Mouse (Mus musculus) MEL (cell line): ENCODE measurements around the gene Gm1043. TPM values are rescaled to one million over a fixed set of nuclear protein-coding genes. Genes with fewer than 3 reads are reported as not detected.

Experiments used
- DNase-seq: peaks from one replicate; pipeline ENCODE4 v3.0.0; 2011; ENCODE audit warnings: low read depth, low spot score
- H3K27ac ChIP-seq: 2 replicates; pipeline ENCODE4 v1.5.1; 2012; ENCODE audit warnings: low read depth, mild to moderate bottlenecking, control low read depth, low read length, moderate library complexity; ENCODE audit not compliant: control insufficient read depth
- H3K27me3 ChIP-seq, 2 experiments: fragments of 150-350 bp in 1 of 2; sonication (generic) in 1 of 2; 2 replicates each; pipeline ENCODE4 v1.6.1; 2012; ENCODE audit warnings: low read length in 2 of 2, mild to moderate bottlenecking in 2 of 2, improper control_type of control experiment in 1 of 2, moderate library complexity in 1 of 2; ENCODE audit not compliant: insufficient read depth in 2 of 2, control insufficient read depth in 1 of 2
- H3K36me3 ChIP-seq, 2 experiments: 2 replicates each; pipeline ENCODE4 v1.6.1; 2012 to 2014; ENCODE audit warnings: low read length in 2 of 2, improper control_type of control experiment in 1 of 2, inconsistent platforms in 1 of 2, mild to moderate bottlenecking in 1 of 2; ENCODE audit not compliant: insufficient read depth in 2 of 2, control insufficient read depth in 1 of 2
- H3K4me1 ChIP-seq, 2 experiments: fragments of 150-350 bp in 1 of 2; sonication (generic) in 1 of 2; 2 replicates each; pipeline ENCODE4 v1.6.1; 2012; ENCODE audit warnings: low read length in 2 of 2, improper control_type of control experiment in 1 of 2, mild to moderate bottlenecking in 1 of 2; ENCODE audit not compliant: insufficient read depth in 2 of 2, control insufficient read depth in 1 of 2
- H3K4me3 ChIP-seq, 2 experiments: fragments of 150-350 bp in 1 of 2; sonication (generic) in 1 of 2; 2 replicates each; pipeline ENCODE4 v1.5.1; 2012; ENCODE audit warnings: low read depth in 2 of 2, low read length in 2 of 2, mild to moderate bottlenecking in 2 of 2, moderate library complexity in 2 of 2, control low read depth in 1 of 2, improper control_type of control experiment in 1 of 2; ENCODE audit not compliant: control insufficient read depth in 1 of 2, insufficient read depth in 1 of 2
- H3K79me2 ChIP-seq: 2 replicates; pipeline ENCODE4 v1.6.1; 2012; ENCODE audit warnings: mild to moderate bottlenecking, low read length, moderate library complexity; ENCODE audit not compliant: control insufficient read depth, poor library complexity, insufficient read depth
- H3K9ac ChIP-seq: 2 replicates; pipeline ENCODE4 v1.6.1; 2012; ENCODE audit warnings: low read depth, mild to moderate bottlenecking, control low read depth, low read length, moderate library complexity; ENCODE audit not compliant: control insufficient read depth, poor library complexity, severe bottlenecking
- H3K9me3 ChIP-seq: fragments of 150-350 bp; sonication (generic); replicated peaks from 2 replicates; pipeline ENCODE4 v1.6.1; 2012; ENCODE audit warnings: mild to moderate bottlenecking, low read length, improper control_type of control experiment, moderate library complexity; ENCODE audit not compliant: insufficient read depth
- CTCF ChIP-seq, 3 experiments: IDR thresholded peaks in 2 of 3; conservative IDR thresholded peaks in 1 of 3; 2 replicates each; pipeline ENCODE4 v1.5.1; 2011 to 2012; ENCODE audit warnings: low read length in 3 of 3, low read depth in 2 of 3, mild to moderate bottlenecking in 2 of 3, improper control_type of control experiment in 1 of 3, inconsistent platforms in 1 of 3, mixed read lengths in 1 of 3, moderate library complexity in 1 of 3; ENCODE audit not compliant: control insufficient read depth in 1 of 3, insufficient read depth in 1 of 3, poor library complexity in 1 of 3, severe bottlenecking in 1 of 3
- E2F4 ChIP-seq: IDR thresholded peaks from 2 replicates; pipeline ENCODE4 v1.6.1; 2011; ENCODE audit warnings: low read depth, low read length, improper control_type of control experiment, borderline replicate concordance
- ELF1 ChIP-seq: IDR thresholded peaks from 2 replicates; pipeline ENCODE4 v1.6.1; 2014; ENCODE audit warnings: low read depth, mild to moderate bottlenecking, inconsistent platforms, low read length, improper control_type of control experiment, moderate library complexity
- ETS1 ChIP-seq: IDR thresholded peaks from 2 replicates; pipeline ENCODE4 v1.6.1; 2012; ENCODE audit warnings: low read depth, mild to moderate bottlenecking, inconsistent platforms, low read length, improper control_type of control experiment, moderate library complexity
- JUND ChIP-seq: IDR thresholded peaks from 2 replicates; pipeline ENCODE4 v1.6.1; 2011; ENCODE audit warnings: low read depth, mild to moderate bottlenecking, improper control_type of control experiment, low read length
- MAZ ChIP-seq: IDR thresholded peaks from 2 replicates; pipeline ENCODE4 v1.6.1; 2012; ENCODE audit warnings: low read depth, mild to moderate bottlenecking, inconsistent platforms, low read length, improper control_type of control experiment
- MXI1 ChIP-seq: IDR thresholded peaks from 2 replicates; pipeline ENCODE4 v1.6.1; 2011; ENCODE audit warnings: mild to moderate bottlenecking, low read depth, low read length, improper control_type of control experiment
- MYC ChIP-seq: IDR thresholded peaks from 2 replicates; pipeline ENCODE4 v1.6.1; 2011; ENCODE audit warnings: low read depth, mild to moderate bottlenecking, low read length, improper control_type of control experiment, moderate library complexity
- NRF1 ChIP-seq: IDR thresholded peaks from 2 replicates; pipeline ENCODE4 v1.6.1; 2014; ENCODE audit warnings: low read depth, mild to moderate bottlenecking, inconsistent platforms, low read length, improper control_type of control experiment, moderate library complexity; ENCODE audit not compliant: poor library complexity, insufficient read depth, severe bottlenecking
- RCOR1 ChIP-seq: IDR thresholded peaks from 2 replicates; pipeline ENCODE4 v1.6.1; 2012; ENCODE audit warnings: low read depth, mild to moderate bottlenecking, inconsistent platforms, low read length, improper control_type of control experiment
- TBP ChIP-seq: IDR thresholded peaks from 2 replicates; pipeline ENCODE4 v1.8.0; 2011; ENCODE audit warnings: low read depth, low read length, improper control_type of control experiment
- TCF12 ChIP-seq: IDR thresholded peaks from 2 replicates; pipeline ENCODE4 v1.6.1; 2014; ENCODE audit warnings: low read depth, mild to moderate bottlenecking, inconsistent platforms, low read length, improper control_type of control experiment, moderate library complexity
- UBTF ChIP-seq: IDR thresholded peaks from 2 replicates; pipeline ENCODE4 v1.6.1; 2012; ENCODE audit warnings: low read depth, mild to moderate bottlenecking, inconsistent platforms, low read length, improper control_type of control experiment, moderate library complexity, borderline replicate concordance; ENCODE audit not compliant: insufficient read depth
- USF1 ChIP-seq: IDR thresholded peaks from 2 replicates; pipeline ENCODE4 v1.6.1; 2014; ENCODE audit warnings: low read depth, mild to moderate bottlenecking, inconsistent platforms, low read length, improper control_type of control experiment, moderate library complexity
- ZKSCAN1 ChIP-seq: IDR thresholded peaks from 2 replicates; pipeline ENCODE4 v1.6.1; 2012; ENCODE audit warnings: low read depth, mild to moderate bottlenecking, inconsistent platforms, low read length, improper control_type of control experiment, moderate library complexity
- polyA plus RNA-seq, 2 experiments: library from polyadenylated mRNA; stranded (reverse) in 1 of 2; unstranded in 1 of 2; fragments of >175 nt in 1 of 2; fragments of >200 nt in 1 of 2; gene quantifications; 2 replicates each; pipeline versions ENCODE4 v1.2.1 to v1.2.4; 2012; ENCODE audit warnings: low replicate concordance in 2 of 2, low read depth in 1 of 2; ENCODE audit not compliant: insufficient read length in 2 of 2, insufficient read depth in 1 of 2, missing spikeins in 1 of 2
- total RNA-seq: library from RNA; depleted of rRNA; stranded (reverse); fragments of 300-350 nt; gene quantifications from 2 replicates; pipeline ENCODE4 v1.2.3, GENCODE M21; 2012

Gene Gm1043
- total and polyA plus RNA-seq, 3 experiments: not detected

- no peaks in the 10 kb centered on the region for H3K4me1 ChIP-seq
- H3K36me3 ChIP-seq: no peaks in the 10 kb centered on the region
- TF ChIP-seq MAZ (no peak), USF1 (no peak), MYC (no peak), UBTF (no peak), E2F4 (no peak), JUND (no peak), TBP (no peak), ETS1 (no peak), ZKSCAN1 (no peak)
- H3K27me3 ChIP-seq: no peaks in the 10 kb centered on the region
- H3K27ac ChIP-seq: no peak overlapping the region
- no peaks in the 10 kb centered on the region for H3K9me3 ChIP-seq
- no peaks in the 10 kb centered on the region for H3K79me2 ChIP-seq
- H3K9ac ChIP-seq: no peak overlapping the region
- no peak overlapping the region for H3K4me3 ChIP-seq
- DNase-seq: no peak
Measured at GRCm38 (mm10) chr5:37252101-37252804, 167.1 kb downstream of the Gm1043 start.

GRCm38 (mm10) chr5:37254523-37254922 lies 169.4 kb downstream of the Gm1043 start:
- Histone ChIP-seq H3K4me3 (no peak overlapping the region), H3K79me2 (no peaks in the 10 kb centered on the region), H3K9me3 (no peaks in the 10 kb centered on the region), H3K4me1 (no peaks in the 10 kb centered on the region), H3K9ac (no peak overlapping the region), H3K27me3 (no peaks in the 10 kb centered on the region), H3K27ac (no peak overlapping the region), H3K36me3 (no peaks in the 10 kb centered on the region)
- DNase-seq: no peak
- TF ChIP-seq MXI1 (no peak), TCF12 (no peak), CTCF (IDR thresholded peaks at IDR 0.05 in 2 of 3, conservative IDR thresholded peaks at IDR 0.05 in 1 of 3; ENCODE audit: control insufficient read depth in 1 of 3, insufficient read depth in 1 of 3, low read depth in 2 of 3, low read length in 3 of 3, poor library complexity in 1 of 3, severe bottlenecking in 1 of 3) (no peak)

DNA sequence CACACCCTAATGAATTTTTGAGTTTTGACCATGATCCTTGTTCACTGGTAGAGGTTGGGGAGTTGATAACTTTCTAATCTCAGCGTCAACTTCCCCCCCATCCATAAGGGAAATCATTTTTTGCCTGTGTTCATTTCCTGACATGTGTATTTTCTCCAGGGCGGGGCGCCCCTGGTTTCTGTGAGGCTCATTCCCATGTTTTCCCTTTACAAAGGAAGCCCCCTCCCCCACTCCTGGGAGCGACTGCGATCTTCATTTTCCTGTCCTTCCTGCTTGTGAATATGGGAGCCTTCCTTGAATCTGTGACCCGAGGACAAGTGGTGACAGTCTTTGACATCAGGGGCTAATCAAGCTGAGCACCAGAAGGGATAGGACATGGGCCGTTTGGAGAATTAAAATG lies 171.7 kb downstream of the Gm1043 start:
- H3K9me3 ChIP-seq: no peaks in the 10 kb centered on the region
- H3K4me3 ChIP-seq: no peak overlapping the region
- no peaks in the 10 kb centered on the region for H3K27me3 ChIP-seq
- TF ChIP-seq RCOR1: no peak
- no peak for TF ChIP-seq ELF1
- no peak for TF ChIP-seq ZKSCAN1
- 0 out of 2 replicates have a peak, but pooled peaks have one; percentile 8 for TF ChIP-seq MXI1
- TF ChIP-seq NRF1: no peak
- no peak overlapping the region for H3K27ac ChIP-seq
- H3K79me2 ChIP-seq: no peaks in the 10 kb centered on the region
- DNase-seq: no peak
- H3K4me1 ChIP-seq: no peaks in the 10 kb centered on the region
- H3K9ac ChIP-seq: no peak overlapping the region
- no peaks in the 10 kb centered on the region for H3K36me3 ChIP-seq
